Mouse (Mus musculus): ENCODE data around the gene Olfr1193. TPM values are rescaled to one million over a fixed set of nuclear protein-coding genes. Genes with fewer than 3 reads are reported as not detected.

Gene Olfr1193
- under 1 TPM; 0.16 to 0.23 TPM for polyA plus RNA-seq (2017; shearing (Covaris generic))

DNA sequence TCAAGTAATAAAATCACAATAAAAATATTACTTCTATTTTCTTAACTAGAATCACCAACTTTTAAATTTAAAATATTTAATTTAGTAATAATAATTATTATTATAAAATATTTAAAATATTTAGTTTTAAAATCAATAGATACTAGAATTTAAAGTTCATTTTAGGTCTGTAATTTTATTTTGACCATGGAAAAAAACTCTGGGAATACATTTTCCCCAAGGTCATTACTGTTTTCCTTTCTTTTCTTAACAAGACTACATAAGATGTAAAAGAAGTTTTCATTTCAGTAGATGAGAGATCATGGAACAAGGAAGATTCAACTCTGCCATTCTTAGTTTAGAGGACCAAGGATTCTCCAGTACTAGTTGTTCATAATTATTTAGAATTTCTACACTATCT lies at the start of gene Olfr1193:
Gene Olfr1193, plus strand, starts transcription at position 301 of the 400 bp plus-strand sequence.

DNA sequence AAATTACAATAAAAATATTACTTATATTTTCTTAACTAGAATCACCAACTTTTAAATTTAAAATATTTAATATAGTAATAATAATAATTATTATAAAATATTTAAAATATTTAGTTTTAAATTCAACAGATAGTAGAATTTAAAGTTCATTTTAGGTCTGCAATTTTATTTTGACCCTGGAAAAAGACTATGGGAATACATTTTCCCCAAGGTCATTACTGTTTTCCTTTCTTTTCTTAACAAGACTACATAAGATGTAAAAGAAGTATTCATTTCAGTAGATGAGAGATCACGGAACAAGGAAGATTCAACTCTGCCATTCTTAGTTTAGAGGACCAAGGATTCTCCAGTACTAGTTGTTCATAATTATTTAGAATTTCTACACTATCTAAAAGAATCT lies 35.2 kb upstream of the Olfr1193 start, which contains the start of gene Olfr1191-ps1:
Gene Olfr1191-ps1, plus strand, starts transcription at position 301 of the 400 bp plus-strand sequence.

GRCm38 (mm10) chr2:88648209-88648608 lies 27.2 kb upstream of the Olfr1193 start, which contains the start of gene Olfr1192-ps1:
TSS of gene Olfr1192-ps1 (plus strand) at chr2:88648509.

GRCm38 (mm10) chr2:88689087-88689486 lies 13.7 kb downstream of the Olfr1193 start, which contains the start of gene Olfr1195:
TSS of gene Olfr1195 (minus strand) at chr2:88689187.

GRCm38 (mm10) chr2:88704497-88704896 lies 29.1 kb downstream of the Olfr1193 start, which contains the start of gene Olfr1196:
TSS of gene Olfr1196 (minus strand) at chr2:88704597.

Other genes with a start within 250 kb of the Olfr1193 start
- under 1 TPM in 1 of 2 experiments, not detected in 1; 0.16 TPM for gene Olfr1181, start 249.5 kb upstream of the Olfr1193 start, polyA plus RNA-seq (2017; shearing (Covaris generic))
- under 1 TPM in 1 of 2 experiments, not detected in 1; 0.08 TPM for gene Gm13757, start 226.5 kb upstream of the Olfr1193 start, polyA plus RNA-seq (2017; shearing (Covaris generic))
- gene Olfr1183, start 220.8 kb upstream of the Olfr1193 start, polyA plus RNA-seq (2017; shearing (Covaris generic)): under 1 TPM in 1 of 2 experiments, not detected in 1; 0.35 TPM
- under 1 TPM in 1 of 2 experiments, not detected in 1; 0.64 TPM for gene Olfr1184, start 192.0 kb upstream of the Olfr1193 start, polyA plus RNA-seq (2017; shearing (Covaris generic))
- gene Olfr1185-ps1, start 182.3 kb upstream of the Olfr1193 start, polyA plus RNA-seq (2017; shearing (Covaris generic)): under 1 TPM in 1 of 2 experiments, not detected in 1; 0.13 TPM
- under 1 TPM in 1 of 2 experiments, not detected in 1; 0.12 TPM for gene Olfr1186, start 157.1 kb upstream of the Olfr1193 start, polyA plus RNA-seq (2017; shearing (Covaris generic))
- under 1 TPM in 1 of 2 experiments, not detected in 1; 0.17 TPM for gene Olfr1188, start 118.7 kb upstream of the Olfr1193 start, polyA plus RNA-seq (2017; shearing (Covaris generic))
- not detected for gene Olfr1189, start 89.2 kb upstream of the Olfr1193 start, polyA plus RNA-seq (2017; shearing (Covaris generic))
- gene Olfr1191-ps1, start 35.1 kb upstream of the Olfr1193 start, polyA plus RNA-seq (2017; shearing (Covaris generic)): under 1 TPM in 1 of 2 experiments, not detected in 1; 0.34 TPM
- gene Olfr1192-ps1, start 27.1 kb upstream of the Olfr1193 start, polyA plus RNA-seq (2017; shearing (Covaris generic)): under 1 TPM in 1 of 2 experiments, not detected in 1; 0.21 TPM
- gene Olfr1195, start 13.6 kb downstream of the Olfr1193 start, polyA plus RNA-seq (2017; shearing (Covaris generic)): under 1 TPM; 0.28 to 0.33 TPM
- not detected for gene Olfr1196, start 29.0 kb downstream of the Olfr1193 start, polyA plus RNA-seq (2017; shearing (Covaris generic))
- gene Olfr1197, start 56.7 kb downstream of the Olfr1193 start, polyA plus RNA-seq (2017; shearing (Covaris generic)): 1 to 10 TPM in 1 of 2 experiments, not detected in 1; 1.5 TPM
- gene Olfr1198, start 75.7 kb downstream of the Olfr1193 start, polyA plus RNA-seq (2017; shearing (Covaris generic)): under 1 TPM in 1 of 2 experiments, not detected in 1; 0.12 TPM
- gene Olfr1199, start 84.8 kb downstream of the Olfr1193 start, polyA plus RNA-seq (2017; shearing (Covaris generic)): not detected
- not detected for gene Olfr1200, start 94.9 kb downstream of the Olfr1193 start, polyA plus RNA-seq (2017; shearing (Covaris generic))
- gene Olfr1201, start 117.4 kb downstream of the Olfr1193 start, polyA plus RNA-seq (2017; shearing (Covaris generic)): not detected
- under 1 TPM in 1 of 2 experiments, not detected in 1; 0.04 TPM for gene Olfr1202, start 138.9 kb downstream of the Olfr1193 start, polyA plus RNA-seq (2017; shearing (Covaris generic))
- gene Olfr1205, start 154.1 kb downstream of the Olfr1193 start, polyA plus RNA-seq (2017; shearing (Covaris generic)): 1 to 10 TPM in 1 of 2 experiments, under 1 TPM in 1; 0.17 to 1.2 TPM
- gene Olfr1204, start 173.7 kb downstream of the Olfr1193 start, polyA plus RNA-seq (2017; shearing (Covaris generic)): under 1 TPM in 1 of 2 experiments, not detected in 1; 0.06 TPM
- under 1 TPM in 1 of 2 experiments, not detected in 1; 0.61 TPM for gene Olfr1206, start 187.6 kb downstream of the Olfr1193 start, polyA plus RNA-seq (2017; shearing (Covaris generic))
- 1 to 10 TPM in 1 of 2 experiments, not detected in 1; 1.9 TPM for gene Olfr1208, start 226.7 kb downstream of the Olfr1193 start, polyA plus RNA-seq (2017; shearing (Covaris generic))
- under 1 TPM; 0.04 to 0.37 TPM for gene Olfr1209, start 239.5 kb downstream of the Olfr1193 start, polyA plus RNA-seq (2017; shearing (Covaris generic))